Mouse (Mus musculus) mature B cell (primary cell): ENCODE measurements around the gene Lrp1.

Experiments used
- in situ Hi-C: fragments of 300-500 bp; cut with MboI; formaldehyde crosslinking; loops from 2 replicates; pipeline ENCODE4 v1.14.3; 2019

Gene Lrp1

GRCm38 (mm10) chr10:127508239-127508638, 112.7 kb downstream of the Lrp1 start:
- in situ Hi-C loops = loop anchor here (5.0 kb wide), 1 partner anchor 34 kb away; no protein-coding TSS in a partner anchor

- in situ Hi-C loops = no loop called here
These were observed 119.8 kb downstream of the Lrp1 start, which contains the start of gene Stac3 for GRCm38 (mm10) chr10:127500894-127501893. Stac3 (plus strand) TSS chr10:127501686.

- in situ Hi-C loops = no loop called here
These were observed 120.9 kb downstream of the Lrp1 start for GRCm38 (mm10) chr10:127500042-127500441.

- in situ Hi-C loops = no loop called here
These were observed 121.4 kb downstream of the Lrp1 start for GRCm38 (mm10) chr10:127499516-127499915.

GRCm38 (mm10) chr10:127496156-127496555, 124.8 kb downstream of the Lrp1 start:
- in situ Hi-C loops = no loop called here

GRCm38 (mm10) chr10:127492118-127492517, 128.8 kb downstream of the Lrp1 start:
- in situ Hi-C loops = no loop called here

GRCm38 (mm10) chr10:127491128-127491512, 129.8 kb downstream of the Lrp1 start:
- in situ Hi-C loops = no loop called here

- in situ Hi-C loops = no loop called here
These were observed 130.5 kb downstream of the Lrp1 start for GRCm38 (mm10) chr10:127490160-127491127.

GRCm38 (mm10) chr10:127488856-127489255, 132.1 kb downstream of the Lrp1 start:
- in situ Hi-C loops = no loop called here
